Mouse (Mus musculus) kidney, embryonic 14.5 days (tissue): ENCODE data around the gene 1700029J07Rik. TPM values are rescaled to one million over a fixed set of nuclear protein-coding genes. Genes with fewer than 3 reads are reported as not detected.
A peak's percentile ranks its signal among the peaks of the same experiment; 100 is the strongest.

ENCODE experiments used
- ATAC-seq: fragments of 200-750 bp; cut with Nextera tagmentation; 2 replicates; pipeline ENCODE4 v1.8.0; 2017; ENCODE audit warnings: moderate number of reproducible peaks, mild to moderate bottlenecking, moderate TSS enrichment, moderate library complexity; ENCODE audit not compliant: low FRiP score, low TSS enrichment
- H3K27ac ChIP-seq: fragments of 300-500 bp; sonication (generic); 2 replicates; pipeline ENCODE4 v1.5.1; 2014; ENCODE audit warnings: low read depth, mild to moderate bottlenecking, low read length, moderate library complexity, mixed read lengths
- H3K27me3 ChIP-seq: fragments of 300-500 bp; sonication (generic); 2 replicates; pipeline ENCODE4 v1.6.1; 2014; ENCODE audit warnings: mild to moderate bottlenecking, low read length; ENCODE audit not compliant: control insufficient read depth, insufficient read depth
- H3K36me3 ChIP-seq: fragments of 300-500 bp; sonication (generic); 2 replicates; pipeline ENCODE4 v1.6.1; 2014; ENCODE audit warnings: low read length, mixed read lengths; ENCODE audit not compliant: control insufficient read depth, insufficient read depth
- H3K4me1 ChIP-seq: fragments of 300-500 bp; sonication (generic); 2 replicates; pipeline ENCODE4 v1.6.1; 2014; ENCODE audit warnings: low read length, mixed read lengths; ENCODE audit not compliant: control insufficient read depth, insufficient read depth
- H3K4me2 ChIP-seq: fragments of 300-500 bp; sonication (generic); replicated peaks from 2 replicates; pipeline ENCODE4 v1.6.1; 2014; ENCODE audit warnings: low read depth, mild to moderate bottlenecking, low read length
- H3K4me3 ChIP-seq: fragments of 300-500 bp; sonication (generic); 2 replicates; pipeline ENCODE4 v1.5.1; 2014; ENCODE audit warnings: mild to moderate bottlenecking, low read length
- H3K9ac ChIP-seq: fragments of 300-500 bp; sonication (generic); 2 replicates; pipeline ENCODE4 v1.6.1; 2014; ENCODE audit warnings: low read depth, mild to moderate bottlenecking, low read length, moderate library complexity
- H3K9me3 ChIP-seq: fragments of 300-500 bp; sonication (generic); 2 replicates; pipeline ENCODE4 v1.6.1; 2016; ENCODE audit warnings: low read length; ENCODE audit not compliant: control insufficient read depth
- WGBS: fragments of 180-500 bp; shearing (Covaris S2); extraction: QIAGEN DNeasy Blood & Tissue Kit; methylation state at CpG from one replicate; pipeline ENCODE4 v1.1.7; 2014; 5-methylcytosine and 5-hydroxymethylcytosine counted together
- polyA plus RNA-seq: library from polyadenylated mRNA; unstranded; fragments of >200 nt; fragmentation: Nextera tagmentation; extraction: Ambion mirVana; gene quantifications from 2 replicates; pipeline ENCODE4 v1.2.1, GENCODE M21; 2014

1700029J07Rik gene
- polyA plus RNA-seq, 1 experiment from 2014 or later: 4.7 TPM

DNA sequence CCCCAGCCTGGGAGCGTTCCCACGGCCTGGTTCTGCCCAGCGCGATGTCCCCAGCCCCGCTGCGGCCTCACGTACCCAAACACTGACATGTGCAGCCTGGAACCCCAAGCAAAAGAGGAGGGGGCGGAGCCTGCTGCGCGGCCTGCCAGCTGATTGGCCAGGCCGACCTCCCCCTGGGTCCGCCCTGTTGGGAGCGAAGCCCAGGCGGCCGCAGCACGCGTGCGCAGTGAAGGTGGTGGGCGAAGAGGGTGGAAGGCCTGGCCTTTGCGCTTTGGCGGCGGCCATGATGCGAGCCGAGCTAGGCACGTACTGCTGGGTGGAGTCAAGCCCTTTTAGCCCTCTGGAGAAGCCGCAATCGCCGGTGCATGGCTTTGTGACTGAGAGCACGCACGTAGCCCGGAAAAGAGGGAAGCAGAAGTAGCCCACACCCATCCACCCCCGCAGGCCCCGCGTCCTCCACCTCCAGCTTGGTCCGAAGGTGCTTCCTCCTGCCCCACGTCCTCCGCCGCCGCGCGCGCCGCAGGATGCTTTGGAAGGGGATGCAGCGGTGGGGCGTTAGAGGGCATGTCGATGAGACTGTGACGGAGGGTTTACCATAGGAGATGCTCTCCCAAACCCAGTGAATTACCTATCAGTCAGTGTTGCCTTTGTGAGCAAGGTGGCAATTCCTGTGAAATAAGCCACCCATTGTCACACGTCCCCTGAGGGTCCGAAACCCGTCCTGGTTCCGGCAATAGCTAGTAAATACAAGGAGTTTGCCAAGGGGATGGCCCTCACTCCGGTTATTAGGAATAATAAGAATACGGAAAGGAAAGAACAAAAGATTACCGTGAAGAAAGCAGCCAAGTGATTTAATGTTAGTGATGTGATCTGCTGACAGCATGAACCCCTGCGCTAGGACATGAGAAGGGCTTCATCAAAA lies 25.0 kb upstream of the 1700029J07Rik start:
- ATAC-seq: peak; percentile 99
- Histone ChIP-seq H3K36me3 (peaks cover 22% of the 10 kb centered on the region), H3K4me3 (peak overlapping the region; percentile 43), H3K27ac (peak overlapping the region; percentile 95), H3K9ac (peak overlapping the region; percentile 76), H3K27me3 (no peaks in the 10 kb centered on the region), H3K9me3 (no peaks in the 10 kb centered on the region), H3K4me1 (no peaks in the 10 kb centered on the region), H3K4me2 (peak overlapping the region; percentile 64)
- WGBS: 5% methylated on average over 55 of the region's 55 CpGs

DNA sequence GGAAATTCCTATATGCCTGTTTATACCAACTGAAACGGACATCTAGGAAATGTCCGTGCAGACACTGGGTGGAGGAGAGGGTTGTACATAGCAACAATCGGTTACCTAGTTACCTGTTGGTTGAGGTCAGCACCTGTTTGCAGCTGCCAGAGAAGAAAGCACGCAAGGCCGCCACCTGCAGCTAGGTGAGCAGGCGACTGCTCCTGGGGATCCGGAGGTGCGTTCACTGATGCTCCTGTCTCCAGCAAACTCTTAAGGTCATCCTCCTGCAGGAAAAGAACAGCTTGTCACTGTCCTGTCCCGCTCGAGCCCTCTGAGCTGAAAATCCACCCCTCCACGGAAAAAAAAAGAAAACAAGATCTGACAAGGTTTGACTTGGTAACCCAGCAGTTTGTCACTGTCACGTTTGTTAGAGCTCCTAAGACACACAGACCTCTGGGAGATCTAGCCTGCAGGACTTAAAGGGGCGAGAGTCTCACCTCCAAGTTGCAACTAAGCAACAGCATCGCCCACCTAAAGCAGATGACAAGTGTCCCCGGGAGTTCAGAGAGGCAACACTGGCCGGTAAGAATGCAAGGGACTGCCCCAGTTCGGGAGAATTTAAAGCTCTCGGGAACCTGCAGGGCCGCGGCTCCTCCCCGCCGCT lies 24.2 kb upstream of the 1700029J07Rik start, which contains the start of gene Lrp2bp:
Gene Lrp2bp, plus strand, starts transcription at position 166 of the 646 bp plus-strand sequence.
- 1% methylated on average over 22 of the region's 22 CpGs for WGBS
- Histone ChIP-seq H3K27me3 (no peaks in the 10 kb centered on the region), H3K27ac (peak within 1 kb of the TSS; percentile 95), H3K9me3 (no peaks in the 10 kb centered on the region), H3K9ac (peak within 1 kb of the TSS; percentile 76), H3K4me1 (no peaks in the 10 kb centered on the region), H3K4me3 (peak within 1 kb of the TSS; percentile 43), H3K36me3 (peaks cover 22% of the 10 kb centered on the region), H3K4me2 (peak within 1 kb of the TSS; percentile 64)
- ATAC-seq: peak; percentile 21

GRCm38 (mm10) chr8:45998228-45998627 lies 23.2 kb upstream of the 1700029J07Rik start:
- Histone ChIP-seq H3K36me3 (peaks cover 30% of the 10 kb centered on the region), H3K27ac (no peak overlapping the region), H3K9me3 (no peaks in the 10 kb centered on the region), H3K27me3 (no peaks in the 10 kb centered on the region), H3K9ac (no peak overlapping the region), H3K4me3 (no peak overlapping the region), H3K4me2 (no peak overlapping the region), H3K4me1 (no peaks in the 10 kb centered on the region)
- ATAC-seq: no peak
- 86% methylated on average over 2 of the region's 2 CpGs for WGBS

- Histone ChIP-seq H3K27ac (no peak overlapping the region), H3K9ac (no peak overlapping the region), H3K36me3 (peaks cover 41% of the 10 kb centered on the region), H3K4me3 (no peak overlapping the region), H3K27me3 (no peaks in the 10 kb centered on the region), H3K9me3 (no peaks in the 10 kb centered on the region), H3K4me1 (no peaks in the 10 kb centered on the region), H3K4me2 (no peak overlapping the region)
- WGBS: 90% methylated on average over 3 of the region's 3 CpGs
- ATAC-seq: no peak
Measured at GRCm38 (mm10) chr8:45995576-45995975, 20.5 kb upstream of the 1700029J07Rik start.

DNA sequence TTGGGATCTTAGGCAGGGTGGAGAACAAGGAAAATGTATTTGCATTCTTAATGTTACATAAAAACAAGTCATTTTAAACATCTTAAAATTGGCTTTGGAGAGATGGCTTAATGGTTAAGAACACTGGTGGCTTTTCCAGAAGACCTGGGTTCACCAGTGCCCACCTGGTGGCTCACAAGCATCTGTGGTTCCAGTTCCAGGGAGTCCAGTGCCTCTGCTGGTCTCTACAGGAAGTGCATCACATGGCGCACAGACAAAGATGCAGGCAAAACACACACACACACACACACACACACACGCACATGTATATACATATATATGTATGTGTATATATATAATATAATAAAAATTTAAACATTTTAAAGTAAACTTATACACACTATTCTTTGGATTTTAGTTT lies 19.1 kb upstream of the 1700029J07Rik start:
- Histone ChIP-seq H3K9ac (no peak overlapping the region), H3K27ac (no peak overlapping the region), H3K4me3 (no peak overlapping the region), H3K27me3 (no peaks in the 10 kb centered on the region), H3K4me2 (no peak overlapping the region), H3K4me1 (no peaks in the 10 kb centered on the region), H3K9me3 (no peaks in the 10 kb centered on the region), H3K36me3 (peaks cover 41% of the 10 kb centered on the region)
- no peak for ATAC-seq
- WGBS: 94% methylated on average over 2 of the region's 2 CpGs

GRCm38 (mm10) chr8:45990631-45991310 lies 15.7 kb upstream of the 1700029J07Rik start:
- Histone ChIP-seq H3K4me2 (no peak overlapping the region), H3K27ac (no peak overlapping the region), H3K4me1 (no peaks in the 10 kb centered on the region), H3K27me3 (no peaks in the 10 kb centered on the region), H3K4me3 (no peak overlapping the region), H3K9ac (no peak overlapping the region), H3K9me3 (no peaks in the 10 kb centered on the region), H3K36me3 (peaks cover 34% of the 10 kb centered on the region)
- WGBS: 88% methylated on average over 4 of the region's 4 CpGs
- ATAC-seq: no peak

DNA sequence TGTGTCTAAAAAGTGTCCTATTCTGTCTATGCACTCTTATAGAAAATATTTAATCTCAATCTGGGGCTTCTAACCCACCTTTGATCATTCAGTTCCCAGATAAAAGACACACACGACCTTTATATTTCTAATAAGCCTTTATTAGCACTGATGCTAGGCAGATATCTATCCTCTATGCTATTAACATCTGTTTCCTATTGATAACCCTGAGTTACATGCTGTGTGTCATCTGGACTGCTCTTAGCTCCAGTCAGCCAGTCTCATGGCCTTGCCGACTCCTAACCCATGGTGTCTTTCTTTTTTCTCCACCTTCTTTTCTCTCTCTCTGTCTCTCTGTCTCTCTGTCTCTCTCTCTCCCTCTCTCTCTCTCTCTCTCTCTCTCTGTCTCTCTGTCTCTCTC lies 13.1 kb upstream of the 1700029J07Rik start:
- no peaks in the 10 kb centered on the region for H3K4me1 ChIP-seq

DNA sequence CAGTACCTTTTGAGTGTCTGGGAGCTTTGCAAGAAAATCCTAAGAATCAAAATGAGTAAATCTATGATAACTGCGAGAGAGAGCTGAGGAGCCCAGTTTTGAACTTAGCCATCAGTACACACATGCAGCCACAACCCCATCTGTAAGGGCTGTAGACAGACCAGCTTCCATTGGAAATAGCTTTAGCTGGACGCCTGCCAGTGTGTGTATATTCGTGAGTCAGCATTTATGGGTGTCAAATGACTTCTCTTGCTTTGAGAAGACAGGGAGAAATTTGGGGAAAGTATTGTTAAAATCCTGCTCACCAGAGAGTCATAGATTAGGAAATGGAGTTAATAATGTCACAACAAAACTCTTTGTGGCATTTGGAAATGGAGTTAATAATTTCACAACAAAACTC lies 11.6 kb upstream of the 1700029J07Rik start:
- Histone ChIP-seq H3K27me3 (no peaks in the 10 kb centered on the region), H3K27ac (no peak overlapping the region), H3K4me3 (no peak overlapping the region), H3K9me3 (no peaks in the 10 kb centered on the region), H3K4me1 (no peaks in the 10 kb centered on the region), H3K9ac (no peak overlapping the region), H3K4me2 (no peak overlapping the region), H3K36me3 (peaks cover 43% of the 10 kb centered on the region)
- WGBS: 79% methylated on average over 3 of the region's 3 CpGs
- ATAC-seq: no peak

More for the DNA sequence above, 13.1 kb upstream of the 1700029J07Rik start:
- H3K4me3 ChIP-seq: no peak overlapping the region
- H3K9ac ChIP-seq: no peak overlapping the region
- no peak for ATAC-seq
- no peak overlapping the region for H3K4me2 ChIP-seq
- H3K9me3 ChIP-seq: no peaks in the 10 kb centered on the region
- whole genome bisulfite sequencing: 78% methylated on average over 2 of the region's 2 CpGs
- H3K27me3 ChIP-seq: no peaks in the 10 kb centered on the region
- H3K27ac ChIP-seq: no peak overlapping the region
- peaks cover 39% of the 10 kb centered on the region for H3K36me3 ChIP-seq
